Mouse (Mus musculus) olfactory bulb, adult 2 months (tissue): ENCODE measurements at regions not wholly inside any gene's neighbourhood (a gene's known extent, or its start where the extent isn't known, plus 50 kb on each side); places are given as distances from the start of the nearest gene placed in this dataset.
A peak's percentile ranks its signal among the peaks of the same experiment; 100 is the strongest.

Source experiments
- H3K27ac ChIP-seq: fragments of 200-500 bp; 2 replicates; pipeline ENCODE4 v1.5.1; 2012; ENCODE audit warnings: low read depth, low read length; ENCODE audit not compliant: insufficient read depth
- H3K4me1 ChIP-seq: fragments of 200-500 bp; 2 replicates; pipeline ENCODE4 v1.6.1; 2012; ENCODE audit warnings: low read length; ENCODE audit not compliant: control insufficient read depth, insufficient read depth
- H3K4me3 ChIP-seq: fragments of 200-500 bp; 2 replicates; pipeline ENCODE4 v1.5.1; 2012; ENCODE audit warnings: mild to moderate bottlenecking, low read depth, low read length, moderate library complexity; ENCODE audit not compliant: insufficient read depth
- CTCF ChIP-seq: fragments of 200-500 bp; IDR thresholded peaks from 2 replicates; pipeline ENCODE4 v1.5.1; 2012; ENCODE audit warnings: low read depth, mild to moderate bottlenecking, low read length, moderate library complexity; ENCODE audit not compliant: insufficient read depth
- POLR2A ChIP-seq: fragments of 200-500 bp; IDR thresholded peaks from 2 replicates; pipeline ENCODE4 v1.6.1; 2012; ENCODE audit warnings: mild to moderate bottlenecking, low read depth, low read length, moderate library complexity; ENCODE audit not compliant: insufficient read depth
- WGBS: fragments of 180-500 bp; shearing (Covaris S2); methylation state at CpG from one replicate; pipeline ENCODE4 v1.1.7; 2018; 5-methylcytosine and 5-hydroxymethylcytosine counted together

GRCm38 (mm10) chr17:87867611-87868010 is 53.2 kb upstream of the Rpl36-ps4 start:
- TF ChIP-seq POLR2A (no peak), CTCF (no peak)
- Histone ChIP-seq H3K4me1 (peaks cover 6% of the 10 kb centered on the region), H3K4me3 (no peak overlapping the region), H3K27ac (no peak overlapping the region)
- 98% methylated on average over 7 of the region's 7 CpGs for WGBS

DNA sequence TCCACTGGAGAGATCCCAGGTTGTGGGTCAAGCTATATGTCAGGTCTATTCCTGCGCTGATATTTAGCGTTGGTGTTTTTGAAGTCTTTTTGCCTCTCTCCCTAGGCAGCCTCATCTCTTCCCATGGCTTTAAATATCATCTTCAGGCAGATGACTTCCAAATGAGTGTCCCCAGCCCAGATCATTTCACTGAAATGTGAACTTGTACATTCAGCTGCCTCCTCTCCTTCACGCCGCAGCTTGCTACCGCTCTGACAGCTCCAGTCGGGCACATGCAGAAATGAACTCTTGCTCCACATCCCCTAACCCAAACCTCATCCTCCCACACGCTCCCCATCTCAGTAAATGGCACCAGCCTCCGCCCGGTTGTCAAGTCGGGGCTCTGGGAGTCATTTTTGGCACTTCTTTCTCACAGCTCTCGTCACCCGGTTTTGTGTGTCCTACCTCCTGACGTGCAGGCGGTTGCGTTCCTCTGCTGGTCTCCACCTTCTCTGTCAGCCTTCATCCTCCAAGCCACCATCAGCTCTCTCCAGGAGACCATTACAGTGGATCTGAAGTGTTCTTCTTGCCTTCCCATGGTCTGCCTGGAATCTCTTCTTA is 54.0 kb upstream of the Rpl36-ps4 start:
- H3K4me1 ChIP-seq = peaks cover 4% of the 10 kb centered on the region; the same call in 1 of the 2 replicates
- TF ChIP-seq CTCF = no peak
- TF ChIP-seq POLR2A = no peak
- 75% methylated on average over 15 of the region's 15 CpGs for WGBS

GRCm38 (mm10) chr17:87866165-87866564 is 54.6 kb upstream of the Rpl36-ps4 start:
- TF ChIP-seq CTCF (no peak), POLR2A (no peak)
- WGBS = 72% methylated on average over 10 of the region's 10 CpGs
- Histone ChIP-seq H3K4me1 (peaks cover 4% of the 10 kb centered on the region; the same call in 1 of the 2 replicates), H3K27ac (no peak overlapping the region), H3K4me3 (no peak overlapping the region)

More for the DNA sequence above, 54.0 kb upstream of the Rpl36-ps4 start:
- Histone ChIP-seq H3K4me3 (no peak overlapping the region), H3K27ac (no peak overlapping the region)

GRCm38 (mm10) chr17:87865439-87865838 is 55.3 kb upstream of the Rpl36-ps4 start:
- WGBS = 93% methylated on average over 8 of the region's 8 CpGs
- H3K4me3 ChIP-seq = no peak overlapping the region
- TF ChIP-seq POLR2A (no peak), CTCF (no peak)
- H3K4me1 ChIP-seq = peaks cover 4% of the 10 kb centered on the region; the same call in 1 of the 2 replicates
- H3K27ac ChIP-seq = no peak overlapping the region

DNA sequence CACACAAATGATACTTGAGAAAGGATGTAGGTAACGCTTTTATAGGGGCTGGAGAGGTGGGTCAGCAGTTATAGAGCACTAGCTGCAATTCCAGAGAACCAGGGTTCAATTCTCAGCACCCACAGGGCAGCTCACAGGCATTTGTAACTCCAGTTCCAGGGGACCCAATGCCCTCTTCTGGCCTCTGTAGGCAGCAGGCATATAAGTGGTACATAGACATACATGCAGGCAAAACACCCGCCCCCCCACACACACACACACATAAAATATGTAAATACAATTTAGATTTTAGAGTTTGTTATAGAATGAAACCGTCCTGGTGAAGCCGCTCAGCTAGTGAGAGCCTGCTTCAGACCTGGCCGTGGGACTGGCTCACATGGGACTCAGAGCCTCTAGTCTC is 55.9 kb upstream of the Rpl36-ps4 start:
- Histone ChIP-seq H3K4me3 (no peak overlapping the region), H3K4me1 (peaks cover 4% of the 10 kb centered on the region; the same call in 1 of the 2 replicates), H3K27ac (no peak overlapping the region)
- WGBS = 87% methylated on average over 5 of the region's 5 CpGs
- TF ChIP-seq POLR2A = no peak
- no peak for TF ChIP-seq CTCF

DNA sequence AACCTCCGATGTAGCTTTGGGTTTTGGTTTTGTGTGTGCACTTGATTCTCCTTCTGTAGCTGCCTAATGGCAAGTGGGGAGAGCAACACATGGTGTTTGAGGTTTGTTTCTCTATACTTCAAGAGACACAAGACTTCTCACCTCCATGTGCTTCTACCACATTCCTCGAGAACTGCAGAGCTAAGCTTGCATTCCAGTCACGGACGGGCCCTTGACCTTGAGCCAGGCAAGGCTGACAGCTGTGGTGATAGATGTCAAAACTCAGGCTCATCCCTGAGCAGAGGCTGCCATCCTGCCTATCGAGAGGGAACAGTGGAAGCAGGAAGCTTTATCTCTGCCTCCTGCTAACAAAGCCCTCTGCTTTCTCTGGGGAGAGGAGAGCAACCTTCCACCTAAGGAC is 59.2 kb upstream of the Rpl36-ps4 start:
- no peak overlapping the region for H3K4me3 ChIP-seq
- H3K4me1 ChIP-seq = no peaks in the 10 kb centered on the region
- no peak overlapping the region for H3K27ac ChIP-seq
- 74% methylated on average over 5 of the region's 5 CpGs for WGBS
- TF ChIP-seq POLR2A (no peak), CTCF (no peak)

DNA sequence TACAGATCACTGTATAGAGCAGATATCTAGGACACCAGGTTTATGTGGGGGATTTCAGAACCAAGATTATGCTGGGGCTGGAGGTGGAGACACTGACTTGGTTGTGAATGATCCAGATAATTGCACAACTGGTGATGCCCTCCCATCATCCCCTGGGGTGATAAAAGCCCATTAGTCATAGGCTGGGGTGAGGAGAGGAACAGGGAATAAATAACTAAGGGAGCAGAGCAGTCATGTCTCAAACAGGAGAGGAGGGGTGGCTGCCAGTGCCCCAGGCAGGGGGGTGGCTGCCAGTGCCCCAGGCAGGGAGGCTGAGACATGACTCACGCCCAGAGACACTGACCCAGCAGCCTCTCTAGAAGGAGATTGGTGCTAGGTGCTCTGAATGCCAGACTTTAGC is 53.7 kb upstream of the Kcnk12 start:
- no peak overlapping the region for H3K4me3 ChIP-seq
- WGBS = 13% methylated on average over 1 of the region's 1 CpGs
- peaks cover 35% of the 10 kb centered on the region for H3K4me1 ChIP-seq
- TF ChIP-seq POLR2A (no peak), CTCF (no peak)
- peak overlapping the region; percentile 82 for H3K27ac ChIP-seq

GRCm38 (mm10) chr17:87849897-87850296 is 52.1 kb upstream of the Kcnk12 start:
- Histone ChIP-seq H3K4me1 (peaks cover 39% of the 10 kb centered on the region), H3K4me3 (no peak overlapping the region), H3K27ac (peak overlapping the region; percentile 81)
- WGBS = 44% methylated on average over 7 of the region's 7 CpGs
- TF ChIP-seq CTCF = no peak
- no peak for TF ChIP-seq POLR2A

DNA sequence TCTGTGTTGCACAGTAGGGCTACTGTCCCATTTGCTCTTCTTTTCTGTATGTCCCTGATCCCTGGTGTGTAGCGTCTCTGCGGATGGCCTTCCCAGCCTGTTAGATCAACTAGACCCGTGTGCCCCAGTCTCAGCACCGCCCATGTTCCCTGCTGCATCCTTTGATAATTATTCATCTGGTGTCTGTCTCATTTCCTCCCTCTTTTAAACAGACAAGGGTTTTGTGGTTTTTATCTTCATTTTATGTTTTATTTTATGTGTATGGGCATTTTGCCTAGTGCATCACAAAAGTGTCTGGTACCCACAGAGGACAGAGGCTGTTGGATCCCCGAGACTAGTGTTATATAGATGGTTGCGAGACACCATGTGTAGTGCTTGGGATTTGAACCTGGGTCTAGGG is 51.6 kb upstream of the Kcnk12 start:
- H3K4me3 ChIP-seq = no peak overlapping the region
- 78% methylated on average over 6 of the region's 6 CpGs for WGBS
- TF ChIP-seq CTCF (no peak), POLR2A (no peak)
- no peak overlapping the region for H3K27ac ChIP-seq
- peaks cover 39% of the 10 kb centered on the region for H3K4me1 ChIP-seq
